Mouse (Mus musculus): ENCODE measurements around the gene Flvcr1.

- TF ChIP-seq CHD2 (IDR thresholded peaks at IDR 0.05; ENCODE audit: low read depth, low read length), result no peak
- TF ChIP-seq MAFK (IDR thresholded peaks at IDR 0.05; ENCODE audit: insufficient read depth, low read depth, low read length), result no peak
- TF ChIP-seq ZC3H11A (IDR thresholded peaks at IDR 0.05; ENCODE audit: borderline replicate concordance, low read depth, low read length), result no peak
- TF ChIP-seq ZNF384 (IDR thresholded peaks at IDR 0.05; ENCODE audit: low read depth, low read length), result no peak
Observed at GRCm38 (mm10) chr1:191075199-191075883, 49.4 kb upstream of the Flvcr1 start.

Data from ES-E14 (cell line).